Mouse (Mus musculus): ENCODE measurements around the gene Thumpd2. TPM values are rescaled to one million over a fixed set of nuclear protein-coding genes. Genes with fewer than 3 reads are reported as not detected.

Gene Thumpd2
- polyA plus RNA-seq (2015; fragmentation: Nextera tagmentation; extraction: Ambion mirVana), result 9.0 and 10.0 TPM in 2 replicates

DNA sequence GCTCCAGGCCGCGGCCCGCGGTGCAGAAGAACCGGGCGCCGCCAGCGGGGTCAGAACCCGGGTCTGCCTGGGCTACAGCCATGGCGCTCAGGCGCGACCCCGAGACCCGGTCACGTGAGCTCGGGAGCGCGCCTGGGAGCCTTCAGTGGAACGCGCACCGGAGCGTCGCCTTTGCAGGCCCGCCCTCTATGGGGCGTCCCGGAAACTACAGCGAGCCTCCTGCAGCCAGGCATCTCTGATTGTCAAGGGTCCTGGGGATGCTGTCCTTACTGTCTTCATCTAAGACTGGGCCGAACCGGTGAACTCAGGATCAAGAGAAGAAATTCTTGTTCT is at the start of gene Thumpd2:
TSS of gene Thumpd2 (minus strand) at position 104 of the 333 bp plus-strand sequence.
- H3K4me3 ChIP-seq (replicated peaks; ENCODE audit: low read length), result peak within 1 kb of the TSS; percentile 85
- peak within 1 kb of the TSS; percentile 69 for H3K27ac ChIP-seq (ENCODE audit: low read length)
- H3K36me3 ChIP-seq (ENCODE audit: control insufficient read depth, insufficient read depth), result no peaks in the 10 kb centered on the region
- ATAC-seq, result peak; percentile 94
- H3K4me2 ChIP-seq (ENCODE audit: low read length), result peak within 1 kb of the TSS; percentile 73
- H3K9me3 ChIP-seq (ENCODE audit: control insufficient read depth, low read length), result no peaks in the 10 kb centered on the region
- H3K4me1 ChIP-seq (replicated peaks; ENCODE audit: control insufficient read depth, insufficient read depth, low read length), result peaks cover 6% of the 10 kb centered on the region
- peak within 1 kb of the TSS; percentile 98 for H3K9ac ChIP-seq (replicated peaks; ENCODE audit: low read depth, low read length)
- no peaks in the 10 kb centered on the region for H3K27me3 ChIP-seq (replicated peaks; ENCODE audit: control insufficient read depth, insufficient read depth, low read length)
- WGBS, result under 1% methylated on average over 29 of the region's 29 CpGs

DNA sequence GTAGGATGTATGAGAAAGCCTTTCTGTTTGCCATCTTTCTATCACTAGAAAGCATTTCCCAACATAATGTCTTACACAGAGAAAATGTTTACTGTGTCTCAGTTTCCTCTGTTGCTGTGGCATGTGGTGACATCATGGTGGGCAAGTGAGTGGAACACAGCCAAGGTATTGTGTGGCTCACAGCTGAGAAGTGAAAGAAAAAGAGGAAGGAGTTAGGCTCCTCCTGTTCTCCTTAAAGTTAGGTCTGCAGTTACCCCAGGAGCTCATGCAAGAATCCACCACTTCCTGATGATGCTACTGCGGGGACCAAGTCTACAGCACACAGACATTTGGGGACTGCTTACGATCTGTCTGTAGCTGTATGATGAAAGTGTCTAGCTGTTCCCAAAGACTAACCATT is 39.4 kb upstream of the Thumpd2 start:
- Histone ChIP-seq H3K4me3 (replicated peaks; ENCODE audit: low read length) (no peak overlapping the region), H3K9ac (replicated peaks; ENCODE audit: low read depth, low read length) (no peak overlapping the region), H3K27me3 (replicated peaks; ENCODE audit: control insufficient read depth, insufficient read depth, low read length) (no peaks in the 10 kb centered on the region), H3K36me3 (ENCODE audit: control insufficient read depth, insufficient read depth) (no peaks in the 10 kb centered on the region), H3K9me3 (ENCODE audit: control insufficient read depth, low read length) (no peaks in the 10 kb centered on the region), H3K4me1 (replicated peaks; ENCODE audit: control insufficient read depth, insufficient read depth, low read length) (no peaks in the 10 kb centered on the region), H3K4me2 (ENCODE audit: low read length) (no peak overlapping the region), H3K27ac (ENCODE audit: low read length) (no peak overlapping the region)
- no peak for ATAC-seq
- 85% methylated on average over 2 of the region's 2 CpGs for WGBS

DNA sequence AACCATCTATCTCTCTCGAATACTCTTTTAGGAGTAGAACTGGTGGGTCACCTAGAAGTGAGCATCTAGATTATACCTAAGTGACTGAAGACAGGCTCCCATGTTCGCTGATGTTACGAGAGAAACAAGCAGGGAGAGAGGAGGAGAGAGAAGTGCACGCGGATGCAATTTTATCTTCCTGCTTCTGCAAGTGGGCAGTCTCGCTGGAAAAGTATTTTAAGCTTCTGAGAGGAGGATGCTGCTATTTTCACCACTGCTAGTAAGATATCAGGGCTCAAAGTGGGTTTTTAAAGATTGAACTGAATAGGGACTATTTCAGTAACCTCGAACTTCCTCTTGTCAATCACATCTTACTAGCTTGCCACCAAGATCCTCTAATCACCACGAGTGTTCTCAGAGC is 38.0 kb upstream of the Thumpd2 start:
- Histone ChIP-seq H3K4me2 (ENCODE audit: low read length) (no peak overlapping the region), H3K36me3 (ENCODE audit: control insufficient read depth, insufficient read depth) (no peaks in the 10 kb centered on the region), H3K4me1 (replicated peaks; ENCODE audit: control insufficient read depth, insufficient read depth, low read length) (no peaks in the 10 kb centered on the region), H3K27me3 (replicated peaks; ENCODE audit: control insufficient read depth, insufficient read depth, low read length) (no peaks in the 10 kb centered on the region), H3K27ac (ENCODE audit: low read length) (no peak overlapping the region), H3K4me3 (replicated peaks; ENCODE audit: low read length) (no peak overlapping the region), H3K9ac (replicated peaks; ENCODE audit: low read depth, low read length) (no peak overlapping the region), H3K9me3 (ENCODE audit: control insufficient read depth, low read length) (no peaks in the 10 kb centered on the region)
- ATAC-seq, result no peak
- 70% methylated on average over 8 of the region's 8 CpGs for WGBS

DNA sequence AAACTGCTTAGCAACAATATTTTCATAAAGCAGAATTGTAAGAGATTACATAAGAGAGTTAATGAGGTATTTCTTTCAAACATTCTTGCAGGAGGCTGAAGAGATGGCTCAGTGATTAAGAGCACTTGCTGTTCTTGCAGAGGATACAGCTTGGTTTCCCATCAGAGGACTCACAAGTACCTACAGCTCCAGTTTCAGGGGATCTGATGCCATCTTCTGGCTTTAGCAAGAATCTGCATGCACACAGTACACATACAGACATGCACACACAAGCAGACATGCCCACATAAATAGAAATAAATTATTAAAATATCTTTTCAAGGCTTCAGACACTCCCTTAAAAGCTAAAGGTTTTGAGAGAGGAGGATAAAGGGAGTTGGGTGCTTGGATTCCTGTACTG is 33.6 kb upstream of the Thumpd2 start:
- Histone ChIP-seq H3K36me3 (ENCODE audit: control insufficient read depth, insufficient read depth) (no peaks in the 10 kb centered on the region), H3K9me3 (ENCODE audit: control insufficient read depth, low read length) (no peaks in the 10 kb centered on the region), H3K4me3 (replicated peaks; ENCODE audit: low read length) (no peak overlapping the region), H3K4me1 (replicated peaks; ENCODE audit: control insufficient read depth, insufficient read depth, low read length) (peaks cover 3% of the 10 kb centered on the region), H3K9ac (replicated peaks; ENCODE audit: low read depth, low read length) (no peak overlapping the region), H3K27me3 (replicated peaks; ENCODE audit: control insufficient read depth, insufficient read depth, low read length) (no peaks in the 10 kb centered on the region), H3K27ac (ENCODE audit: low read length) (no peak overlapping the region), H3K4me2 (ENCODE audit: low read length) (no peak overlapping the region)
- no peak for ATAC-seq

DNA sequence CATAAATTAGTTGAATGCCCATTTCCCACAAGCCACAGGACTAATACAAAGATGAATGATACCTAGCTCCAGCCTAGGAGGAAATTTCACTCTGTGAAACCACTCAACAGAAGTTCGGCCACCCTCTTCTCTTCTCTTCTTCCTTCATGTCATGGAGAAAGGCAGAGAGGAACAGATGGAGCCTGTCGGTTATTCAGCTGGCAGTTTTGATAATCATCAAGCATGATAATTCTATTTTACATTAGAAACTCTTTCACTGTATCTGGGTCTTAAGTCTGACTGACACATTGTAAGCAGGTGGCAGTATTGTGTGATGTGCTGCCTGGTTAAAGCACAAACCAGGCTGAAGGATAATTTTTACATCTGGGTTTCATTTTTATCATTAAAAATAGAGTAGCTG is 31.6 kb upstream of the Thumpd2 start:
- ATAC-seq, result 0 out of 2 replicates have a peak, but pooled peaks have one; percentile 26
- Histone ChIP-seq H3K4me2 (ENCODE audit: low read length) (no peak overlapping the region), H3K27ac (ENCODE audit: low read length) (no peak overlapping the region), H3K9me3 (ENCODE audit: control insufficient read depth, low read length) (no peaks in the 10 kb centered on the region), H3K27me3 (replicated peaks; ENCODE audit: control insufficient read depth, insufficient read depth, low read length) (no peaks in the 10 kb centered on the region), H3K4me1 (replicated peaks; ENCODE audit: control insufficient read depth, insufficient read depth, low read length) (peaks cover 3% of the 10 kb centered on the region), H3K9ac (replicated peaks; ENCODE audit: low read depth, low read length) (no peak overlapping the region), H3K36me3 (ENCODE audit: control insufficient read depth, insufficient read depth) (no peaks in the 10 kb centered on the region), H3K4me3 (replicated peaks; ENCODE audit: low read length) (no peak overlapping the region)
- 49% methylated on average over 2 of the region's 2 CpGs for WGBS

DNA sequence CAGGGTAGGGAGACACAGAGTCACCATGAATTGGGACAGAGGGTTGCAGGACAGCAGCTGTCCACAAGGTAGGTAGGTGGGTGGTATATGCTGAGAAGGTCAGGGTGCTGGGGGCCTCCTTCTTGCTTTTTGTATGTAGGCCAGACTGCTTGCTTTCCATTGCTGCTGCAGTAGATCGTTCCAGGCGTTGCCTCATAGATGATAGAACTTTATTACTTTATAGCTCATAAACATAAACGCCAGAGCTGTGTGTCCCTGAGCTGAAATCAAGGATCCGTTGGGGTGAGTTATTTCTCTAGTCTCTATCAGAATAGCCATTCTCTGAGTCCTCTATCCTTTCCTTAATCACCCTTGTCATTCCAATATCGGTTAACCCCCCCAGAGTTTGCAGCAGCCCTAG is 27.9 kb upstream of the Thumpd2 start:
- H3K4me3 ChIP-seq (replicated peaks; ENCODE audit: low read length), result no peak overlapping the region
- H3K36me3 ChIP-seq (ENCODE audit: control insufficient read depth, insufficient read depth), result no peaks in the 10 kb centered on the region
- WGBS, result 91% methylated on average over 5 of the region's 5 CpGs

DNA sequence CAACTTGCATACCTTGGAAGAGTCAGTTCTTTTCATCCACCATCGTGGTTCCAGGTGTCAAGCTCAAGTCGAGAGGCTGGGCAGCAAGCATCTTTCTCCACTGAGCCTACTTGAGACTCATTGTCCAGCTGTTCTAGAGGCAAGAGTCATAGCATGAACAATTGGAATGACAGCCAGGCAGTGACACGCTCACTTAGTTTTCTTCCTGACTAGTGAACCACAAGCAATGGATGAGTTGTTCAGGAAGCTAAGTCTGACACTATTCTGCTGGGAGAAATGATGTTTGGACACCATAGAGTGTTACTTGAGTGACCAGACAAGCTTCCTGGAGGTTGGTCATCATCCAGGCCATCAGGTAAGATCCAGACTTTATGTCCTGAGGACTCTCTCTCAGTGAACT is 24.0 kb upstream of the Thumpd2 start:
- no peak overlapping the region for H3K4me2 ChIP-seq (ENCODE audit: low read length)
- H3K36me3 ChIP-seq (ENCODE audit: control insufficient read depth, insufficient read depth), result no peaks in the 10 kb centered on the region
- WGBS, result 64% methylated on average over 3 of the region's 3 CpGs
- no peak for ATAC-seq
- H3K27ac ChIP-seq (ENCODE audit: low read length), result no peak overlapping the region
- H3K9ac ChIP-seq (replicated peaks; ENCODE audit: low read depth, low read length), result no peak overlapping the region
- H3K27me3 ChIP-seq (replicated peaks; ENCODE audit: control insufficient read depth, insufficient read depth, low read length), result no peaks in the 10 kb centered on the region
- no peaks in the 10 kb centered on the region for H3K9me3 ChIP-seq (ENCODE audit: control insufficient read depth, low read length)
- H3K4me1 ChIP-seq (replicated peaks; ENCODE audit: control insufficient read depth, insufficient read depth, low read length), result 0 out of 2 replicates have a peak, but pooled peaks cover 4% of the 10 kb centered on the region
- H3K4me3 ChIP-seq (replicated peaks; ENCODE audit: low read length), result no peak overlapping the region

More for the DNA sequence above, 27.9 kb upstream of the Thumpd2 start:
- H3K27me3 ChIP-seq (replicated peaks; ENCODE audit: control insufficient read depth, insufficient read depth, low read length), result no peaks in the 10 kb centered on the region
- H3K27ac ChIP-seq (ENCODE audit: low read length), result no peak overlapping the region
- no peaks in the 10 kb centered on the region for H3K9me3 ChIP-seq (ENCODE audit: control insufficient read depth, low read length)
- ATAC-seq, result no peak
- no peak overlapping the region for H3K9ac ChIP-seq (replicated peaks; ENCODE audit: low read depth, low read length)
- peaks cover 7% of the 10 kb centered on the region for H3K4me1 ChIP-seq (replicated peaks; ENCODE audit: control insufficient read depth, insufficient read depth, low read length)
- no peak overlapping the region for H3K4me2 ChIP-seq (ENCODE audit: low read length)

DNA sequence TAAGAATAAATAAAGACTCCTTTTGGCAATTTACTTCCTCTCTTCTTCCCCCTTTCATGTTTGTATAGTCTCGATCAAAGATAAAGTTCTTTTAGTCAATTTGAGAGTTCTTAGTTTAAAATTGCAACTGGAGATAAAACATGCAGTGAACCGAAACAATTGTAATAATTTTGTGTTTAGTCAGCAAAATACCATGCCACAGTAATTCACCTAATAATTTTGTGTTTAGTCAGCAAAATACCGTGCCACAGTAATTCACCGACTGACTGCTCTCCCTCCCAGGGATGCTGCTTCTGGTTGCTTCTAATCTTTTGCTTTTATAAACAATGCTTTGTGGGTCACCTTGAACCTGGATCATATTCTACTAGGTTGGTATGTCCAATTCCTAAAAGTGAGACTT is 22.9 kb upstream of the Thumpd2 start:
- Histone ChIP-seq H3K4me1 (replicated peaks; ENCODE audit: control insufficient read depth, insufficient read depth, low read length) (0 out of 2 replicates have a peak, but pooled peaks cover 4% of the 10 kb centered on the region), H3K36me3 (ENCODE audit: control insufficient read depth, insufficient read depth) (no peaks in the 10 kb centered on the region), H3K4me3 (replicated peaks; ENCODE audit: low read length) (no peak overlapping the region), H3K27me3 (replicated peaks; ENCODE audit: control insufficient read depth, insufficient read depth, low read length) (no peaks in the 10 kb centered on the region), H3K4me2 (ENCODE audit: low read length) (no peak overlapping the region), H3K9me3 (ENCODE audit: control insufficient read depth, low read length) (no peaks in the 10 kb centered on the region), H3K9ac (replicated peaks; ENCODE audit: low read depth, low read length) (no peak overlapping the region), H3K27ac (ENCODE audit: low read length) (no peak overlapping the region)
- ATAC-seq, result no peak
- WGBS, result 87% methylated on average over 4 of the region's 4 CpGs

DNA sequence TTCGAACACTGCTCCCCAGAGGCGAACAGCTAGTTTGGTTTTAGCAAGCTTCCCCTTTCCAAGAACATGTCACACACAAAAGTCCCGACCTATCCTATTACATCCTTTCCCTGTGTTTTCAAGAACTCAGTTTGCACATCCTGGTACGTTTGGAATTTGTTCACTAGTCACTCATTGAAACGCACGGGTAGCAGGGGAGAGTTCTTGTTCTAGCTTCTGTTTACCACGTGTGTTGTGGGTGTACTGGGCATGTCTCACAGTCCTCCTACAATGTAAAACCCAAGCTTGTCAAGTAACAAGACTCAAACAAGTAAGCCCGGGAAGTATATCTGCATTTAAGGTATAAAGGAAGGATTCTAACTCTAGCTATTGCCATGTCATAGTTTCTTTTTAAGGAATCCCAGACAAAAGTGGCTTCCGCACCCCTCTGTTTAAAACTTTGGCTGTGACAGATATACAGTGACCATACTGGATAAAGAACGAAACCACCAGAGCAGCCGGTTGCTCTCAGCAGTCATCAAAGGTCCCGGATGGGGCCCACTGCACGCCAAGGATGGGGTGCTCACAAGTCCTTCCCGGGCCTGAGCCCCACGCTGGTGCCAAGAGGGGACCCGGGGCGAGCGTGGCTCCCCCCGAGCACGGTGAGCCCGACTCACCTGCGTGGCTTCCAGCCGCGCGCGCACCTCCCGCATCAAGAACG is 453 bp downstream of the Thumpd2 start:
- Histone ChIP-seq H3K9me3 (ENCODE audit: control insufficient read depth, low read length) (no peaks in the 10 kb centered on the region), H3K4me2 (ENCODE audit: low read length) (peak overlapping the region; percentile 73), H3K27me3 (replicated peaks; ENCODE audit: control insufficient read depth, insufficient read depth, low read length) (no peaks in the 10 kb centered on the region), H3K4me3 (replicated peaks; ENCODE audit: low read length) (peak overlapping the region; percentile 85), H3K27ac (ENCODE audit: low read length) (peak overlapping the region; percentile 69), H3K36me3 (ENCODE audit: control insufficient read depth, insufficient read depth) (no peaks in the 10 kb centered on the region), H3K4me1 (replicated peaks; ENCODE audit: control insufficient read depth, insufficient read depth, low read length) (peaks cover 6% of the 10 kb centered on the region), H3K9ac (replicated peaks; ENCODE audit: low read depth, low read length) (peak overlapping the region; percentile 98)
- 13% methylated on average over 28 of the region's 28 CpGs for WGBS
- ATAC-seq, result peak; percentile 85

DNA sequence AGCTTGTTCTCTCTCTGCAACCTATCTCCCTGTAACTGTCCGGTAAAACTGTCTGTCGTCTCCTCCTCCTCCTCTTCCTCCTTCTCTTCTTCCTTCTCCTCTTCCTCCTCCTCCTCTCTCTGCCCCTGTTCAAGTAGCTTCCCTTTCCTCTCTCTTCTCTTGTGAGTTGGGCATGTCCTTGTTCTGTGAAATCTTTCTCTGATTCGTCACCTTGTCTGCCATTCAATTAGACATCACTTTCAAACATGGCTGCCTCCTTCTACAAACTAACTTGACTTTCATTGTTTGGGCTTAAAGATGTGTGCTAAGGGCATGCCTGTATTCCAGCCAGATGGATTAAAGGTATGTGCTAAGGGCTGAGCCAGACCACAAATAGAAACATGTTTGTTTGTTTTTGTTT is 1.5 kb downstream of the Thumpd2 start:
- Histone ChIP-seq H3K9me3 (ENCODE audit: control insufficient read depth, low read length) (no peaks in the 10 kb centered on the region), H3K4me2 (ENCODE audit: low read length) (no peak overlapping the region), H3K4me1 (replicated peaks; ENCODE audit: control insufficient read depth, insufficient read depth, low read length) (peaks cover 6% of the 10 kb centered on the region), H3K4me3 (replicated peaks; ENCODE audit: low read length) (no peak overlapping the region), H3K36me3 (ENCODE audit: control insufficient read depth, insufficient read depth) (no peaks in the 10 kb centered on the region), H3K9ac (replicated peaks; ENCODE audit: low read depth, low read length) (no peak overlapping the region), H3K27ac (ENCODE audit: low read length) (no peak overlapping the region), H3K27me3 (replicated peaks; ENCODE audit: control insufficient read depth, insufficient read depth, low read length) (no peaks in the 10 kb centered on the region)
- no peak for ATAC-seq
- WGBS, result 97% methylated on average over 3 of the region's 3 CpGs
